Mouse (Mus musculus) stomach, embryonic 14.5 days (tissue): Measurements from ENCODE around the gene Igsf8. TPM values are rescaled to one million over a fixed set of nuclear protein-coding genes. Genes with fewer than 3 reads are reported as not detected.

Experiments
- ATAC-seq: fragments of 200-750 bp; cut with Nextera tagmentation; 2 replicates; pipeline ENCODE4 v1.8.0; 2017; ENCODE audit warnings: low read depth, moderate TSS enrichment; ENCODE audit not compliant: insufficient number of reproducible peaks, insufficient read depth, low FRiP score
- H3K27ac ChIP-seq: fragments of 300-500 bp; sonication (generic); 2 replicates; pipeline ENCODE4 v1.5.1; 2014; ENCODE audit warnings: mild to moderate bottlenecking, low read length, moderate library complexity, mixed read lengths
- H3K27me3 ChIP-seq: fragments of 300-500 bp; sonication (generic); 2 replicates; pipeline ENCODE4 v1.6.1; 2014; ENCODE audit warnings: low read length, control low read depth, mixed read lengths; ENCODE audit not compliant: control insufficient read depth, insufficient read depth
- H3K36me3 ChIP-seq: fragments of 300-500 bp; sonication (generic); 2 replicates; pipeline ENCODE4 v1.6.1; 2014; ENCODE audit warnings: mild to moderate bottlenecking, control low read depth, low read length, moderate library complexity, mixed read lengths; ENCODE audit not compliant: control insufficient read depth, insufficient read depth
- H3K4me1 ChIP-seq: fragments of 300-500 bp; sonication (generic); 2 replicates; pipeline ENCODE4 v1.6.1; 2014; ENCODE audit warnings: low read length, control low read depth, mixed read lengths; ENCODE audit not compliant: control insufficient read depth, insufficient read depth
- H3K4me2 ChIP-seq: fragments of 300-500 bp; sonication (generic); replicated peaks from 2 replicates; pipeline ENCODE4 v1.6.1; 2014; ENCODE audit warnings: low read depth, low read length, control low read depth
- H3K4me3 ChIP-seq: fragments of 300-500 bp; sonication (generic); 2 replicates; pipeline ENCODE4 v1.5.1; 2014; ENCODE audit warnings: low read depth, low read length, control low read depth
- H3K9ac ChIP-seq: fragments of 300-500 bp; sonication (generic); replicated peaks from 2 replicates; pipeline ENCODE4 v1.6.1; 2014; ENCODE audit warnings: low read depth, mild to moderate bottlenecking, control low read depth, low read length, moderate library complexity, mixed read lengths
- H3K9me3 ChIP-seq: fragments of 300-500 bp; sonication (generic); 2 replicates; pipeline ENCODE4 v1.6.1; 2016; ENCODE audit warnings: low read depth, low read length, control low read depth; ENCODE audit not compliant: control insufficient read depth
- WGBS: fragments of 180-500 bp; shearing (Covaris S2); extraction: QIAGEN DNeasy Blood & Tissue Kit; methylation state at CpG from one replicate; pipeline ENCODE4 v1.1.7; 2014; 5-methylcytosine and 5-hydroxymethylcytosine counted together
- polyA plus RNA-seq: library from polyadenylated mRNA; unstranded; fragments of >200 nt; fragmentation: Nextera tagmentation; extraction: Ambion mirVana; gene quantifications from 2 replicates; pipeline ENCODE4 v1.2.1, GENCODE M21; 2014

Igsf8 gene
- polyA plus RNA-seq, 1 experiment from 2014 or later: 36.3 TPM

- Histone ChIP-seq H3K9me3 (no peaks in the 10 kb centered on the region), H3K27me3 (no peaks in the 10 kb centered on the region), H3K4me1 (peaks cover 5% of the 10 kb centered on the region), H3K4me2 (no peak overlapping the region), H3K36me3 (no peaks in the 10 kb centered on the region), H3K4me3 (no peak overlapping the region), H3K9ac (no peak overlapping the region), H3K27ac (no peak overlapping the region)
- ATAC-seq: no peak
- 20% methylated on average over 6 of the region's 6 CpGs for WGBS
These were observed 41.4 kb downstream of the Igsf8 start for GRCm38 (mm10) chr1:172302851-172303250.

GRCm38 (mm10) chr1:172304443-172304842 is 43.0 kb downstream of the Igsf8 start:
- WGBS: 59% methylated on average over 6 of the region's 6 CpGs
- Histone ChIP-seq H3K4me3 (no peak overlapping the region), H3K27me3 (no peaks in the 10 kb centered on the region), H3K4me1 (no peaks in the 10 kb centered on the region), H3K4me2 (no peak overlapping the region), H3K9me3 (no peaks in the 10 kb centered on the region), H3K36me3 (no peaks in the 10 kb centered on the region), H3K27ac (no peak overlapping the region), H3K9ac (no peak overlapping the region)
- ATAC-seq: 0 out of 2 replicates have a peak, but pooled peaks have one; percentile 24

GRCm38 (mm10) chr1:172305153-172305552 is 43.7 kb downstream of the Igsf8 start:
- Histone ChIP-seq H3K9ac (no peak overlapping the region), H3K27me3 (no peaks in the 10 kb centered on the region), H3K27ac (no peak overlapping the region), H3K4me3 (no peak overlapping the region), H3K4me2 (no peak overlapping the region), H3K36me3 (no peaks in the 10 kb centered on the region), H3K9me3 (no peaks in the 10 kb centered on the region), H3K4me1 (0 out of 2 replicates have a peak, but pooled peaks cover 3% of the 10 kb centered on the region)
- no peak for ATAC-seq
- WGBS: 95% methylated on average over 2 of the region's 2 CpGs

GRCm38 (mm10) chr1:172305635-172306034 is 44.2 kb downstream of the Igsf8 start:
- ATAC-seq: no peak
- H3K36me3 ChIP-seq: no peaks in the 10 kb centered on the region
- no peak overlapping the region for H3K4me2 ChIP-seq
- H3K4me1 ChIP-seq: peaks cover 7% of the 10 kb centered on the region
- no peak overlapping the region for H3K27ac ChIP-seq
- H3K9ac ChIP-seq: no peak overlapping the region
- H3K27me3 ChIP-seq: no peaks in the 10 kb centered on the region
- no peak overlapping the region for H3K4me3 ChIP-seq
- no peaks in the 10 kb centered on the region for H3K9me3 ChIP-seq
- WGBS: 76% methylated on average over 3 of the region's 3 CpGs

GRCm38 (mm10) chr1:172306196-172306595 is 44.8 kb downstream of the Igsf8 start:
- H3K4me1 ChIP-seq: peaks cover 13% of the 10 kb centered on the region
- 77% methylated on average over 4 of the region's 4 CpGs for WGBS

GRCm38 (mm10) chr1:172306885-172307284 is 45.4 kb downstream of the Igsf8 start:
- H3K27me3 ChIP-seq: no peaks in the 10 kb centered on the region
- H3K4me2 ChIP-seq: no peak overlapping the region
- peaks cover 14% of the 10 kb centered on the region for H3K4me1 ChIP-seq
- H3K4me3 ChIP-seq: no peak overlapping the region
- H3K9me3 ChIP-seq: no peaks in the 10 kb centered on the region
- WGBS: 69% methylated on average over 6 of the region's 6 CpGs
- no peak overlapping the region for H3K9ac ChIP-seq
- no peak for ATAC-seq
- peak overlapping the region; percentile 80; the same call in 1 of the 2 replicates for H3K27ac ChIP-seq
- no peaks in the 10 kb centered on the region for H3K36me3 ChIP-seq

More at GRCm38 (mm10) chr1:172306196-172306595, 44.8 kb downstream of the Igsf8 start:
- no peaks in the 10 kb centered on the region for H3K27me3 ChIP-seq
- no peaks in the 10 kb centered on the region for H3K9me3 ChIP-seq
- no peak overlapping the region for H3K4me2 ChIP-seq
- ATAC-seq: no peak
- H3K4me3 ChIP-seq: no peak overlapping the region
- no peaks in the 10 kb centered on the region for H3K36me3 ChIP-seq
- H3K9ac ChIP-seq: no peak overlapping the region
- H3K27ac ChIP-seq: no peak overlapping the region

GRCm38 (mm10) chr1:172307936-172308335 is 46.5 kb downstream of the Igsf8 start:
- ATAC-seq: peak; percentile 21; the same call in 1 of the 2 replicates

GRCm38 (mm10) chr1:172308409-172308808 is 47.0 kb downstream of the Igsf8 start:
- Histone ChIP-seq H3K4me1 (peaks cover 21% of the 10 kb centered on the region), H3K27me3 (no peaks in the 10 kb centered on the region), H3K9me3 (no peaks in the 10 kb centered on the region), H3K4me2 (no peak overlapping the region), H3K27ac (peak overlapping the region; percentile 80; the same call in 1 of the 2 replicates), H3K36me3 (no peaks in the 10 kb centered on the region), H3K9ac (no peak overlapping the region), H3K4me3 (no peak overlapping the region)
- ATAC-seq: no peak
- WGBS: 40% methylated on average over 1 of the region's 1 CpGs

More at GRCm38 (mm10) chr1:172307936-172308335, 46.5 kb downstream of the Igsf8 start:
- H3K4me3 ChIP-seq: no peak overlapping the region
- no peak overlapping the region for H3K4me2 ChIP-seq
- peak overlapping the region; percentile 80; the same call in 1 of the 2 replicates for H3K27ac ChIP-seq
- 63% methylated on average over 10 of the region's 10 CpGs for WGBS
- H3K9me3 ChIP-seq: no peaks in the 10 kb centered on the region
- peaks cover 17% of the 10 kb centered on the region for H3K4me1 ChIP-seq
- H3K9ac ChIP-seq: no peak overlapping the region
- H3K36me3 ChIP-seq: no peaks in the 10 kb centered on the region
- no peaks in the 10 kb centered on the region for H3K27me3 ChIP-seq
